Mouse (Mus musculus) intestine, embryonic 16.5 days (tissue): ENCODE results near the gene Nxf1. TPM values are rescaled to one million over a fixed set of nuclear protein-coding genes. Genes with fewer than 3 reads are reported as not detected.
"Not testable (repeated sequence)": the region's sequence is repeated elsewhere in the genome, so short reads cannot be mapped to it uniquely, and the experiment has no call there.

ENCODE experiments used
- ATAC-seq: fragments of 200-750 bp; cut with Nextera tagmentation; 2 replicates; pipeline ENCODE4 v1.8.0; 2017; ENCODE audit warnings: moderate TSS enrichment, moderate library complexity
- H3K27ac ChIP-seq: fragments of 300-500 bp; sonication (generic); 2 replicates; pipeline ENCODE4 v1.5.1; 2014; ENCODE audit warnings: mild to moderate bottlenecking, low read length
- H3K27me3 ChIP-seq: fragments of 300-500 bp; sonication (generic); replicated peaks from 2 replicates; pipeline ENCODE4 v1.6.1; 2014; ENCODE audit warnings: low read length, control low read depth, mixed read lengths; ENCODE audit not compliant: control insufficient read depth, insufficient read depth
- H3K36me3 ChIP-seq: fragments of 300-500 bp; sonication (generic); 2 replicates; pipeline ENCODE4 v1.6.1; 2014; ENCODE audit warnings: low read length, control low read depth; ENCODE audit not compliant: control insufficient read depth, insufficient read depth
- H3K4me1 ChIP-seq: fragments of 300-500 bp; sonication (generic); 2 replicates; pipeline ENCODE4 v1.6.1; 2014; ENCODE audit warnings: low read length, control low read depth, mixed read lengths; ENCODE audit not compliant: control insufficient read depth, insufficient read depth
- H3K4me2 ChIP-seq: fragments of 300-500 bp; sonication (generic); 2 replicates; pipeline ENCODE4 v1.6.1; 2014; ENCODE audit warnings: low read depth, low read length, control low read depth
- H3K4me3 ChIP-seq: fragments of 300-500 bp; sonication (generic); 2 replicates; pipeline ENCODE4 v1.5.1; 2014; ENCODE audit warnings: mild to moderate bottlenecking, low read length
- H3K9ac ChIP-seq: fragments of 300-500 bp; sonication (generic); 2 replicates; pipeline ENCODE4 v1.6.1; 2014; ENCODE audit warnings: low read depth, low read length
- H3K9me3 ChIP-seq: fragments of 300-500 bp; sonication (generic); 2 replicates; pipeline ENCODE4 v1.6.1; 2016; ENCODE audit warnings: low read length, control low read depth; ENCODE audit not compliant: control insufficient read depth
- WGBS: fragments of 180-500 bp; shearing (Covaris S2); extraction: QIAGEN DNeasy Blood & Tissue Kit; methylation state at CpG from one replicate; pipeline ENCODE4 v1.1.7; 2014; 5-methylcytosine and 5-hydroxymethylcytosine counted together
- polyA plus RNA-seq: library from polyadenylated mRNA; unstranded; fragments of >200 nt; fragmentation: Nextera tagmentation; extraction: Ambion mirVana; gene quantifications from 2 replicates; pipeline ENCODE4 v1.2.1, GENCODE M21; 2015

The Nxf1 gene
- polyA plus RNA-seq, 1 experiment from 2014 or later: 137 TPM

DNA sequence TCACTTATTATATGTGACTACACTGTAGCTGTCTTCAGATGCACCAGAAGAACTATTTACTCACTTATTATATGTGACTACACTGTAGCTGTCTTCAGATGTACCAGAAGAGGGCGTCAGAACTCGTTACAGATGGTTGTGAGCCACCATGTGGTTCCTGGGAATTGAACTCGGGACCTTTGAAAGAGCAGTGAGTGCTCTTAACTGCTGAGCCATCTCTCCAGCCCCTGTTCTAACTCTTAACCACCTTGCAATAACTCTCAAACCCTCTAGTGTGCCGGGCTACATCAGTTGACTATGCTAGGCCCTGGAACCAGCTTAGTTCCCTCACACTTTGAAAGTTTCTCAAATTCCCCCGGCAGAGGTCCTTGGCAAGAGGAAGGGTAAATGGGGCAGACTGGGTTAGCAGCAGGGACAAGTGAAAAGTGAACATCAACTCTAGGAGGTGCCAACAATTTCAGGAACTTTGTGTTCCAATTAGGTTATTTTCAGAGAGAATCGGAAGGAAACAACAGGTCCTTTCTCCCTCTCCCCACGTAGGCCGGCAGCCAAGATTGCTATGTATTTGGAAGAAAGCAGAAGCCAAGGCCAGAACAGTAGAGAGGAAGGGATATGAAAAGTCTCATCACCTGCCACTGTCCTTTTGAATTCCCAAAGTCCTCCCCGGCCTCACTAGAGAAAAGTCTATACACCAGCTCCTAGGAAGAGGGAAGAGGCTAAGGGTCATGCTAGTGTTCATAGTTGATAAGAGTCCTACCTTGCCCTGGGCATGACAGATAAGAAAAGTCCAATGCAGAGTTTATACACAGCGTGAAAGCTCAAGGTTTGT, 42.0 kb upstream of the Nxf1 start:
- Histone ChIP-seq H3K4me3 (no peak overlapping the region), H3K4me2 (no peak overlapping the region; the same call in 1 of the 2 replicates), H3K27ac (peak overlapping the region; percentile 77), H3K9me3 (no peaks in the 10 kb centered on the region), H3K9ac (no peak overlapping the region), H3K4me1 (peaks cover 30% of the 10 kb centered on the region), H3K27me3 (no peaks in the 10 kb centered on the region), H3K36me3 (0 out of 2 replicates have a peak, but pooled peaks cover 6% of the 10 kb centered on the region)
- ATAC-seq: peak; percentile 37
- WGBS: 69% methylated on average over 10 of the region's 10 CpGs

DNA sequence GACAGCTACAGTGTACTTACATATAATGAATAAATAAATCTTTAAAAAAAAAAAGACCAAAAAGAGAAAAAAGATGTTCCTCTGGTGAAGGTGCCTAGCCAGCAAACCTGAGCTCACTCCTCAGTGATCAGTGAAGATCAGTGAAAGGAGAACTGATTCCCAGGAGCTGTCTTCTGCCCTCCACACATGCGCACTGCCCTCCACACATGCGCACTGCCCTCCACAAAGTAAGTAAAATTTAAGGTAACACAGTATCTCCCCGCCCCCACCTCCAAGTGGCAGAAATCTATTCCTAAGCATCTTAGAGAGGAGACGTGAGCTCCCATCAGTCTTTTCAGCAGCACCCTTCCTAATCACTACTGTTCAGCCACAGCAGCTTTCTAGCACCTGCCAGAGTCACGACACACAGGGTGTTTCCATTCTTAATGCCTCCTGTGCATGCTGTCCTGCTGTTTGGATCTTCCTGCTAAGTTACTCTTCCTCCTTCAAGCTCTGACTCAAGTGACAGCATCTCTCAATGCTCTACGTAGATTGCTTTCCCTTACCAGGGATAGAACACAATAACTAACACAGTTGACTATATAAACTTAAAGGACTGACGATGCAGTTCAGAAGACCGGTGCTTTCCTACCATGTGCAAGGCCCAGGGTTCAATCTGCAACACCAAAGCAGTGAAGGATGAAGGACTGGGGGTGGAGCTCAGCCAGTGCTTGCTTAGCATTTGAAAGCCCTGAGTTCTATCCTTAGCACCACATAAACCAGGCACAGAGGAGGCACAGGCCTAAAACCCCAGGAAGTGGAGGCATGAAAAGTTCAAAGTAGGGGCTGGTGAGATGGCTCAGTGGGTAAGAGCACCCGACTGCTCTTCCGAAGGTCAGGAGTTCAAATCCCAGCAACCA, 40.8 kb upstream of the Nxf1 start:
- Histone ChIP-seq H3K27ac (peak overlapping the region; percentile 14), H3K9ac (no peak overlapping the region), H3K4me1 (peaks cover 18% of the 10 kb centered on the region), H3K9me3 (no peaks in the 10 kb centered on the region), H3K4me3 (no peak overlapping the region), H3K36me3 (0 out of 2 replicates have a peak, but pooled peaks cover 6% of the 10 kb centered on the region), H3K27me3 (no peaks in the 10 kb centered on the region), H3K4me2 (no peak overlapping the region)
- WGBS: 77% methylated on average over 10 of the region's 10 CpGs
- ATAC-seq: no peak

DNA sequence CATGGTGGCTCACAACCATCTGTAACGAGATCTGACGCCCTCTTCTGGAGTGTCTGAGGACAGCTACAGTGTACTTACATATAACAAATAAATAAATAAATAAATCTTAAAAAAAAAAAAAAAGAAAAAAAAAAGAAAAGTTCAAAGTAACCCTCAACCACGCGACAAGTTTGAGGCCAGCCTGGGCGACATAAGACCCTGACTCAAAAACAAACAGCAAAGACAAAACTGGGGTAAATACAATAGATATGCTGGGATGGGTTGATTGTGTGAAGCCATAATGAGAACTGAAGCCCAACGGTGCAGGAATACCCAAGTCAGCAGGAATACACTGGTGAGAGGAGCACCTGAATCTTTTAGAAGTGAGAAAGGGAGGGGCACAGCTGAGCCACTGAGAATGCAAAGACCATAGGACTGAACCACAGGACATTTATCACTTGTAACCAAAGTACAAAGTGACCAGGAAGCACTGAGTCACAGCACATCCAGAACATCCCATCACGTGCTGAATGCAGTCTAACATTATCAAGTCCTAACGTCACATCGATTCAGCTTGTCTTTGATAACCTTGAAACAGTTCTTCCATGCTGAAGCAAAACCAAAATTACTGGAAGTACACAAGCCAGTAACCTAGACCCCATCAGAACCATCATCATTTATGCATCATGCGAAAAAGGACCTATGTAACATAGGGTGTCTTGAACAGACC, 40.0 kb upstream of the Nxf1 start:
- no peak overlapping the region for H3K4me2 ChIP-seq
- H3K9ac ChIP-seq: no peak overlapping the region
- H3K36me3 ChIP-seq: 0 out of 2 replicates have a peak, but pooled peaks cover 1% of the 10 kb centered on the region
- ATAC-seq: no peak
- H3K4me1 ChIP-seq: peaks cover 13% of the 10 kb centered on the region
- no peak overlapping the region for H3K27ac ChIP-seq
- no peaks in the 10 kb centered on the region for H3K9me3 ChIP-seq
- no peak overlapping the region for H3K4me3 ChIP-seq
- no peaks in the 10 kb centered on the region for H3K27me3 ChIP-seq
- WGBS: 76% methylated on average over 8 of the region's 10 CpGs

- no peak for ATAC-seq
- no peak overlapping the region for H3K4me2 ChIP-seq
- WGBS: 67% methylated on average over 3 of the region's 3 CpGs
Observed at GRCm38 (mm10) chr19:8718357-8718756, 38.5 kb upstream of the Nxf1 start.

DNA sequence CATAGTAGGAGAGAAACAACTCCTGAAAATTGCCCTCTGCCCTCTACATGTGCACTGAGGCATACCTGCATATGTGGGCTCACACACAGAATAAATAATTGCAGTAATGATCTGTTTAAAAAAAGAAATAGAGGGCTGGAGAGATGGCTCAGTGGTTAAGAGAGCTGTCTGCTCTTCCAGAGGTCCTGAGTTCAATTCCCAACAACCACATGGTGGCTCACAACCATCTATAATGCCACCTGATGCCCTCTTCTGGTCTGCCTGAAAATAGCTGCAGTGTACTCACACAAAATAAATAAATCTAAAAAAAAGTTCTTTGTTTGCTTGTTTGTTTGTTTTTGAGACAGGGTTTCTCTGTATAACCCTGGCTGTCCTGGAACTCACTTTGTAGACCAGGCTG, 37.8 kb upstream of the Nxf1 start:
- H3K9ac ChIP-seq, ATAC-seq, H3K27ac ChIP-seq, H3K4me1 ChIP-seq, H3K36me3 ChIP-seq, H3K4me3 ChIP-seq, H3K9me3 ChIP-seq, H3K4me2 ChIP-seq, H3K27me3 ChIP-seq: not testable (repeated sequence)

More at GRCm38 (mm10) chr19:8718357-8718756, 38.5 kb upstream of the Nxf1 start:
- H3K4me3 ChIP-seq: no peak overlapping the region
- no peaks in the 10 kb centered on the region for H3K9me3 ChIP-seq
- no peaks in the 10 kb centered on the region for H3K27me3 ChIP-seq
- H3K36me3 ChIP-seq: no peaks in the 10 kb centered on the region
- no peak overlapping the region for H3K9ac ChIP-seq
- H3K4me1 ChIP-seq: peaks cover 7% of the 10 kb centered on the region
- H3K27ac ChIP-seq: no peak overlapping the region

DNA sequence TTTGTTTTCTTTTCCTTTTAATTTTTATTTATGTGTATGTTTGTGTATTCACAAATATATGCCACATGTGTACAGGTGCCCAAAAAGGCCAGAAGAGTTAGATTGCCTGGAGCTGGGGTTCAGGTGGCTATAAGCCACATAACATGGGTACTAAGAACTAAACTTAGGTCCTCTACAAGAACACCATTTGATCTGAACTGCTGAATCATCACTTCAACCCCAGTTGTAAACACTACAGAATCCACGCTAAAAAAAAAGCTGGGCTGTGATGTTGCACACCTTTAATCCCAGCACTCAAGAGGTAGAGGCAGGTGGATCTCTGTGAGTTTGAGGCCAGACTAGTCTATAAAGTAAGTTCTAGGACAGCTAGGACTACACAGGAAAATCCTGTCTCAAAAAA, 35.5 kb upstream of the Nxf1 start:
- H3K9ac ChIP-seq: no peak overlapping the region
- H3K4me1 ChIP-seq: peaks cover 13% of the 10 kb centered on the region
- H3K4me3 ChIP-seq: no peak overlapping the region
- ATAC-seq: no peak
- no peaks in the 10 kb centered on the region for H3K9me3 ChIP-seq
- H3K36me3 ChIP-seq: peaks cover 3% of the 10 kb centered on the region; the same call in 1 of the 2 replicates
- H3K4me2 ChIP-seq: no peak overlapping the region
- no peaks in the 10 kb centered on the region for H3K27me3 ChIP-seq
- H3K27ac ChIP-seq: no peak overlapping the region
- WGBS: 66% methylated on average over 1 of the region's 1 CpGs

- 49% methylated on average over 4 of the region's 4 CpGs for WGBS
- Histone ChIP-seq H3K9ac (peak overlapping the region; percentile 90), H3K27me3 (no peaks in the 10 kb centered on the region), H3K4me1 (peaks cover 13% of the 10 kb centered on the region), H3K9me3 (no peaks in the 10 kb centered on the region), H3K4me3 (peak overlapping the region; percentile 59), H3K36me3 (peaks cover 3% of the 10 kb centered on the region; the same call in 1 of the 2 replicates), H3K27ac (peak overlapping the region; percentile 99), H3K4me2 (peak overlapping the region; percentile 60)
- ATAC-seq: no peak
Observed at GRCm38 (mm10) chr19:8722021-8722420, 34.9 kb upstream of the Nxf1 start.

- WGBS: under 1% methylated on average over 5 of the region's 5 CpGs
- Histone ChIP-seq H3K36me3 (peaks cover 3% of the 10 kb centered on the region; the same call in 1 of the 2 replicates), H3K9me3 (no peaks in the 10 kb centered on the region), H3K4me3 (peak overlapping the region; percentile 59), H3K4me1 (peaks cover 13% of the 10 kb centered on the region), H3K27ac (peak overlapping the region; percentile 99), H3K27me3 (no peaks in the 10 kb centered on the region), H3K9ac (peak overlapping the region; percentile 90), H3K4me2 (peak overlapping the region; percentile 60)
- ATAC-seq: no peak; the same call in 1 of the 2 replicates
Observed at GRCm38 (mm10) chr19:8722559-8722906, 34.3 kb upstream of the Nxf1 start.
